Mouse (Mus musculus) spleen, adult 18-20 months (tissue): ENCODE measurements around the gene Chordc1.
"Not testable (repeated sequence)": the region's sequence is repeated elsewhere in the genome, so short reads cannot be mapped to it uniquely, and the experiment has no call there.

Experiments used
- DNase-seq, 2 experiments: peaks; one replicate each; pipeline ENCODE4 v3.0.0; 2022; ENCODE audit warnings: mixed read lengths in 2 of 2

Chordc1 gene

DNA sequence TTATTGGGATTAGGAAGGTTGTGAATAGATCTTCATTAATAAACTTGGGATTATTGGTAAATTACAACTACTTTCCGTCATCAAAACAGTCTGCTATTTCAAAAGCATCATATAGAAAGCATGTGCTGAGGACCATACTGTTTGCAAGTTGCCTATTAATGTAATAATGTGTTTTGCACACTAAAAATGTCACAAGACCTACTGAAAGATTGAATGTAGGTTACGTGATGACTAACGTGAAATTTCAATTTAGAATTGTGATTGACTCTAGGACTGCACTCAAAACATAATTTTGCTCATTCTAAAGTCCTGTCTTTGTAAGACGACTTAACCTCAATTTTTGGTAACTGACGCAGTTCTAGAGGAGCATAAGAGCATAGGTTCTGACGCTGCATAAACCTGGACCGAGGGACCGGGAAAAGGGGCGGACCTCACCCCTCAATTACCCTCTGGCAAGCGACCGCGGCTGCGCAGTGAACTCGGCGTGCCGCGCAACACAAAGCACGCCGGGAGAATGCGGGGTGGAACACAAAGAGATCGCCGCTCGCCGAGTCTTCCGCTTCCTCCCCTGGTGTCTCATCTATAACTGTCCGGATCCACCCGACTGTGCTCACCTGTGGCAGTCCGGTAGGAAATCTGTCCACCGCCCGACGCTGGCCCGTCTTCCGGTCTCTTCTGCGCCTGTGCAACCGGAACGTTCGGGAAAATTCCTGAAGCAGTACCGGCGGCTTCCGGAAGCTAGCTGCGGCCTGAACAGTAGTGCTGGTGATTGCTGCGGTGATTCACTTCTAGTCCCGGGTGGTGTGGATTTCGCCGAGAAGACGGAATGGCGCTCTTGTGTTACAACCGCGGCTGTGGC, at the start of gene Chordc1:
Gene Chordc1 (plus strand): TSS at position 555 of the 859 bp plus-strand sequence.
- DNase-seq: peak; percentile 88 to 89

DNA sequence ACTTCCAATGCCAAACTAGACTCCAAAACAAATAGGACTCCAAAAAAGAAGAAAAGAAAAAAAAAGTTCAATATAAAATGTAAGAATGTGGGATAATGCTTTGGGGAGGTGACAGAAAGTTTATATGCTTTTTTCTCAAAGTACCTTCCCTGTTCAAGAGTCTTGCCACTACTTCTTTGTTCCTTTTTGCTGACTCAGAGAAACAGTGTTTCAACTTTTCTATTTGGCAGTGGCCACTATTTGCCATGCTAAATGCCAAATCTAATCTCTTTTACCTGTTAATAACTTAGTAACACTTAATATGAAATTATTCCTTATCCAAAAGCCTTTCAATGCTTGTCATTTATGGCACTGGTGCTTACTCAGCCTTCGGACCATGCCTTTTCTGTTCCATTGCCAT, 16.0 kb upstream of the Chordc1 start:
- DNase-seq: no peak

DNA sequence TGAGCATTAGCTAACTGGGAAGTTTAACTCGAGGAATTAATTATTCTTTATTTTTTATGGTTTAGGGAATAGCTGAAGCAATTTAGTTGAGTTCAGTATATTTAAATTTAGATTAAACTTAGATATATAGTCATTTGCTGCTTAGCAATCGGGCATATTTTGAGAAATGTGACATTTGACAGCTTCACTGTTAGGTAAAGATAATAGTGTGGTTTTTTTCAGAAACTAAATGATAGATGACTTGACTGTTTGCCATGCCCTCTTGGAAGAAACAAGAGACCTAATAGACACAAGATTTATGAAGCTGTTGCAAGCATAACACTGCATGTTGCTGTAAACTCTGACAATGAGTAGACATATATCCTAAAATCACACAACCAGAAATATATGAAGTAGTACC, 15.1 kb upstream of the Chordc1 start:
- no peak for DNase-seq

DNA sequence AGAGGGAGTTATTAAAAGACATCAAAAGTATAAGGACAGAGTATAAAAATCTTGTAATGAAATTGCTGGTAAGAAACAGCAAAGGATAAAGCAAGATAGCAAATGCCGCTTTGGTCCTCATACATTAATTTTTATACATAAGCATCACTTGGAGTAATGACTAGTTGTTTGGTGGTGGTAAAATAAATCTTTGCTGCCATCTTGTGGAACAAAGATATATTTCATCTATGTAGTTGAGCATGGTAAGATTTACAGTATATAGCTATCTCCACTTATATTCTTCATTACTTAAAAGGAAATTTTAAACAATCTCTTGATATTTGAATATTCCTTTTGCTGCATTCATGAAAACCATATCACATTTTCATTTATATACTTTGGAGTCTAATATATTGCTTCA, 14.4 kb upstream of the Chordc1 start:
- no peak for DNase-seq

DNA sequence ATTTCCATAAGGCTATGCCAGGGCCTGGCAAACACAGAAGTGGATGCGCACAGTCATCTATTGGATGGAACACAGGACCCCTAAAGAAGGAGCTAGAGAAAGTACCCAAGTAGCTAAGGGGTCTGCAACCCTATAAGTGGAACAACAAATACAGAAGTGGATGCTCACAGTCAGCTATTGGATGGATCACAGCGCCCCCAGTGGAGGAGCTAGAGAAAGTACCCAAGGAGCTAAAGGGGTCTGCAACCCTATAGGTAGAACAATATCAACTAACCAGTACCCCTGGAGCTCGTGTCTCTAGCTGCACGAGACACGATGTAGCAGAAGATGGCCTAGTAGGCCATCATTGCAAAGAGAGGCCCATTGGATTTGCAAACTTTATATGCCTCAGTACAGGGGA, 13.2 kb upstream of the Chordc1 start:
- DNase-seq: not testable (repeated sequence)

DNA sequence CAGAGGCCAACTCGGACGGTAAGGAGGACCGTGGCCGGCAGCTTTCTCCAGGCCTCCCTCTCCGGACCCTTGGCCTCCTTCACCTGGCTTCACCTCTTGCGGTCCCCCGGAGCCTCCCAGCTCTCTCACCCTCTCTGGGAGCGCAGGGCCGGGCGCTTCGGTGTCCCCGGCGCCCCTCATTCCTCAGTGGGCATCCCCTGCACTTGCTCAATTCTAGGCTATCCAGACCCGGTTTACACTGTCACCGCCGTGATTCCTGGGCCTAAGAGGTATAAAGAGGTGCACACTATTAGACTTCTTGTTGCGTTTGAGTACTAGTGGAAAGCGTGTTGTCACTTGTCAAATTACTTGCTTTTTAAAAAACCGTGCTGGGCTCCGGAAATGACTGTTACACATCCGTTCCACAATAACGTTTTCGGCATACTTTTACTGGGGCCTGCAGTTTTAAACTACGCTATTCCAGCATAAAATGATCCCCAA, 558 bp downstream of the Chordc1 start:
- DNase-seq: no peak

DNA sequence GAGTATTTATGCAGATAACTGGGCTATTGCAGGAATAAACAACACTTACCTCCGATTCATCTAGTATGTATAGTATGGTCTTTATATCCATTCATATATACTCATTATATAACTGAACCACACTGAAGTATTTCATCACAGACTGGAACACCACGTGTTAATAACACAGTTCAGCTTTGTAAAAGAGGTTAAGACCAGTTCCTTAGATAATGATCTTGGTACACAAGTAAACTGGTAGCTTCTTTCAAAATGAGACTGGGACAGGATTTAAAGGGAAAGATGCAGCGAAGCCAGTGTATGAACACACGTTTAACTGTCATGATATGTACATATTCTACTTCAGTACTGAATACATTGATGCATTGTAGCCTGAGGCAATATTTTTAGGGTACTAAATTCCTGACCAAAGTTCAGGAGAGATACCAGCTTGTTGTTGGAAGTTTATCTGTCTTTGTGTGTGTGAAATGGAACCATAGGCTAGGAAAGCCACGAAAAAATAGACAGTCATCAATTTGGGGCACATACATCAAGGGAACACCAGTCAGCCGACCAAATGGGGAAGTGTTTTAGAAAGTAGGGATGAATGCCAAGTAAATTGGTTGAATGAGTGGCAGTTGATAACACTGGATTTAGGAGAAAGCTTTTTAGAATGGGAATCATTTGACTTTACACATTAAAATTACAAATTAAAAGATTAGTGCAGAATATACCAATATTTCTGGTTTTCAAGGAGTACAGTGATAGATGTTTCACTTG, 1.3 kb downstream of the Chordc1 start:
- DNase-seq: no peak

DNA sequence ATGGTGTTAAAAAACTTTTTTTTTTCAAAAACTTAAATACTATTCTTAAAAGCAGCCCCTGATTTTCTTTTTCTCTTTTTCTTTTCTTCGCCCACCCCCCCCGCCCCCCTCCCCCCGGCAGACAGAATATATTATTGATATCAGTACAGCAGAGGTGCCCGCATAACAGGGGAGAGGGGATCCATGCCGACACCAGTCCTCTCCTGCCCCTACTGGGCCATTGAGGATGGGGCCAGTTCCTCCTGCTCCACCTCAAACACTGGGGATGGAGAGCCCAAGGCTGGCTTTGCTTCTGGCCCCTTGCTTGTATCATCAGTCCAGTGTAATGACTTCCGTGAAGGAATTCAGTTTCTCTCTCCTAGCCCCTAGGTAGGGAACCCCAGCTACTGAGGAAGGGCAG, 6.4 kb downstream of the Chordc1 start:
- DNase-seq: no peak

DNA sequence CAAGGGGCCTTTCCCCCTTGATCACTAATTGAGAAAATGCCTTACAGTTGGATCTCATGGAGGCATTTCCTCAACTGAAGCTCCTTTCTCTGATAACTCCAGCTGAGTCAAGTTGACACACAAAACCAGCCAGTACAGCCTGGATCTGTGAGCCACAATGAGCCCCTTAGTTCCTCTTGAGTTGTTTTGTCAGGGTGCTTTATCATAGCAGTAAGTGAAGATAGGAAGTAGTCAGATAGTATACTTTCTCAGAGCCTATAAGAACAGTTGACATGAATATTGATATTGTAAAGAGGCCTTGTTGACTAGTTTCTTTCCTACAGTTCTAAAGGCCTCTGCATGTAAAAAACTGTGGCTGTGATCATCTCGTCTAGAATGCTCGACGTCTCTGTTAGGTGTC, 28.1 kb downstream of the Chordc1 start:
- no peak for DNase-seq
